Mouse (Mus musculus): ENCODE data around the gene Syde2.

- TF ChIP-seq CTCF (IDR thresholded peaks at IDR 0.05; ENCODE audit: borderline replicate concordance, extremely low read depth, insufficient read depth, insufficient read length) (no peak), POLR2A (IDR thresholded peaks at IDR 0.05; ENCODE audit: borderline replicate concordance, extremely low read depth, insufficient read depth, insufficient read length, poor library complexity, severe bottlenecking) (no peak)
Measured at GRCm38 (mm10) chr3:146069276-146069675, 81.6 kb downstream of the Syde2 start.
